Mouse (Mus musculus) myocyte (in vitro differentiated cells): ENCODE data around the gene Siae.

Experiments used
- CEBPB ChIP-seq: IDR thresholded peaks from 2 replicates; pipeline ENCODE4 v1.6.1; 2011; ENCODE audit warnings: mild to moderate bottlenecking, moderate library complexity; ENCODE audit not compliant: poor library complexity, insufficient read depth, severe bottlenecking
- E2F4 ChIP-seq: IDR thresholded peaks from one replicate; pipeline ENCODE4 v1.6.1; 2011; ENCODE audit warnings: mild to moderate bottlenecking, control low read depth, moderate library complexity; ENCODE audit not compliant: insufficient read depth
- MAX ChIP-seq: IDR thresholded peaks from one replicate; pipeline ENCODE4 v1.6.1; 2011; ENCODE audit warnings: low read depth, mild to moderate bottlenecking, control low read depth
- MYOD1 ChIP-seq, 3 experiments: IDR thresholded peaks; one replicate each; pipeline ENCODE4 v1.6.1; 2011; ENCODE audit warnings: control low read depth in 2 of 3, low read depth in 2 of 3, mild to moderate bottlenecking in 2 of 3, moderate library complexity in 1 of 3; ENCODE audit not compliant: insufficient read length in 2 of 3, control insufficient read depth in 1 of 3
- MYOG ChIP-seq, 3 experiments: IDR thresholded peaks; one replicate each; pipeline ENCODE4 v1.6.1; 2011; ENCODE audit warnings: control low read depth in 2 of 3, low read depth in 2 of 3, mild to moderate bottlenecking in 2 of 3; ENCODE audit not compliant: insufficient read length in 2 of 3, control insufficient read depth in 1 of 3, insufficient read depth in 1 of 3
- POLR2A ChIP-seq: IDR thresholded peaks from one replicate; pipeline ENCODE4 v1.6.1; 2011; ENCODE audit warnings: low read depth, mild to moderate bottlenecking, control low read depth, moderate library complexity; ENCODE audit not compliant: insufficient read length
- POLR2AphosphoS2 ChIP-seq: IDR thresholded peaks from one replicate; pipeline ENCODE4 v1.6.1; 2011; ENCODE audit warnings: low read depth, control low read depth; ENCODE audit not compliant: insufficient read length
- REST ChIP-seq: IDR thresholded peaks from one replicate; pipeline ENCODE4 v1.6.1; 2011; ENCODE audit warnings: mild to moderate bottlenecking, control low read depth, moderate library complexity; ENCODE audit not compliant: insufficient read depth, insufficient read length
- SRF ChIP-seq: IDR thresholded peaks from one replicate; pipeline ENCODE4 v1.6.1; 2011; ENCODE audit warnings: low read depth; ENCODE audit not compliant: control insufficient read depth, insufficient read length
- TCF12 ChIP-seq: IDR thresholded peaks from one replicate; pipeline ENCODE4 v1.6.1; 2011; ENCODE audit warnings: mild to moderate bottlenecking, control low read depth; ENCODE audit not compliant: poor library complexity, insufficient read depth, severe bottlenecking
- TCF3 ChIP-seq: IDR thresholded peaks from one replicate; pipeline ENCODE4 v1.6.1; 2011; ENCODE audit warnings: low read depth, control low read depth; ENCODE audit not compliant: insufficient read length
- USF1 ChIP-seq: IDR thresholded peaks from one replicate; pipeline ENCODE4 v1.6.1; 2011; ENCODE audit warnings: low read depth, mild to moderate bottlenecking, control low read depth, moderate library complexity

DNA sequence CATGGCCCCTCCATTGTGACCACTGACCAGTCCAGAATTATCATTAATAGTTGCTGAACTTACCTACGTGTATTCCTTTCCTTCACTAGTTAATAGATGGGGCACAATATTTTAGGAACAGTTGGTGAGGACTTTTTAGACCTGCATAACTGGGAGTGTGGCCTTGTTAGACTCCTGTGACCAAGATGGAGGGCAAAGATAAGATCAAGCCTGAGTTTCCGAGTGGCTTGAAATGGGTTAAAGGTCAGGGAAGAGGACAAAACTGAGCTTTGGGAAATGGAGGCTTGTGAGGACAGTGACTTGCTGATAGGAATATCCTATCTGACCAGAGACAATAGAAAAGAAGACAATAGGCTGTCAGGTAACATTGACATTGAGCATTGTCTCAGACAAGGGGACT, 30.0 kb upstream of the Siae start:
- TF ChIP-seq MYOD1 (IDR thresholded peaks at IDR 0.05; ENCODE audit: control insufficient read depth in 1 of 3, insufficient read length in 2 of 3, low read depth in 2 of 3), result no peak
- no peak for TF ChIP-seq POLR2A
- no peak for TF ChIP-seq USF1
- no peak for TF ChIP-seq TCF12
- TF ChIP-seq CEBPB, result no peak
- TF ChIP-seq E2F4, result no peak
- TF ChIP-seq POLR2AphosphoS2, result no peak
- no peak for TF ChIP-seq TCF3
- TF ChIP-seq MAX, result no peak
- no peak for TF ChIP-seq MYOG (IDR thresholded peaks at IDR 0.05; ENCODE audit: control insufficient read depth in 1 of 3, insufficient read depth in 1 of 3, insufficient read length in 2 of 3, low read depth in 2 of 3)
- TF ChIP-seq REST, result no peak
- no peak for TF ChIP-seq SRF
